Mouse (Mus musculus): Measurements from ENCODE around the gene Shisa7.
A peak's percentile ranks its signal among the peaks of the same experiment; 100 is the strongest.

The Shisa7 gene

DNA sequence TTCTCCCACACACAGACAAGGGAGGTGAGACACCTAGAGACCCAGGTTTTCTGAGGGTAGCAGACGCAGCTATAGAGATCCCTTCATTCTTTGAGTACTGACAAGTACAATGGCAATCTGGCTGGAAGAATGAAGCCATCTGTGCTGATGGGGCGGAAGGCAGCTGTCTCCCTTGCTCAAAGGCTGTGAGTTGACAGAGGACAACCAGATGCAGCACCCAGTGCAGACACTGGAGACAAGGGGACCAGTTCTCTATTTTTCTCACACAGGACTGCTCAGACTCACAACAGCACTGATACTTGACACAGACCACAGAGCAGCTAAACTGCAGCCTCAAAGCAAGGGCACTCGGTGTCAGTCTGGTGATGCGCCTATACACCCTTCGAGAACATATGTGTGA lies 2.4 kb downstream of the Shisa7 start:
- peak overlapping the region; percentile 89 for H3K4me3 ChIP-seq (replicated peaks; ENCODE audit: low read length)
- H3K27me3 ChIP-seq (ENCODE audit: insufficient read depth, low read length), result peaks cover 31% of the 10 kb centered on the region
- peaks cover 60% of the 10 kb centered on the region for H3K4me1 ChIP-seq (replicated peaks; ENCODE audit: low read depth, low read length)
- H3K36me3 ChIP-seq (ENCODE audit: insufficient read depth, low read length), result no peaks in the 10 kb centered on the region
- H3K9me3 ChIP-seq (ENCODE audit: low read length), result no peaks in the 10 kb centered on the region
- TF ChIP-seq NANOG (IDR thresholded peaks at IDR 0.05; ENCODE audit: borderline replicate concordance, low read length), result no peak
- no peak for TF ChIP-seq CTCF (conservative IDR thresholded peaks at IDR 0.05; ENCODE audit: low read length)
- TF ChIP-seq POU5F1 (IDR thresholded peaks at IDR 0.05; ENCODE audit: borderline replicate concordance, low read length), result no peak

GRCm38 (mm10) chr7:4837639-4838038 lies 6.9 kb downstream of the Shisa7 start:
- peaks cover 53% of the 10 kb centered on the region for H3K4me1 ChIP-seq (replicated peaks; ENCODE audit: low read depth, low read length)
- TF ChIP-seq POU5F1 (IDR thresholded peaks at IDR 0.05; ENCODE audit: borderline replicate concordance, low read length), result no peak
- no peak for TF ChIP-seq NANOG (IDR thresholded peaks at IDR 0.05; ENCODE audit: borderline replicate concordance, low read length)
- TF ChIP-seq CTCF (conservative IDR thresholded peaks at IDR 0.05; ENCODE audit: low read length), result no peak
- H3K4me3 ChIP-seq (replicated peaks; ENCODE audit: low read length), result no peak overlapping the region
- peaks cover 50% of the 10 kb centered on the region for H3K27me3 ChIP-seq (ENCODE audit: insufficient read depth, low read length)
- no peaks in the 10 kb centered on the region for H3K9me3 ChIP-seq (ENCODE audit: low read length)
- H3K36me3 ChIP-seq (ENCODE audit: insufficient read depth, low read length), result peaks cover 10% of the 10 kb centered on the region

- TF ChIP-seq NANOG (IDR thresholded peaks at IDR 0.05; ENCODE audit: borderline replicate concordance, low read length), result no peak
- no peak for TF ChIP-seq CTCF (conservative IDR thresholded peaks at IDR 0.05; ENCODE audit: low read length)
- TF ChIP-seq POU5F1 (IDR thresholded peaks at IDR 0.05; ENCODE audit: borderline replicate concordance, low read length), result no peak
- H3K4me1 ChIP-seq (replicated peaks; ENCODE audit: low read depth, low read length), result peaks cover 48% of the 10 kb centered on the region
These were observed 8.1 kb downstream of the Shisa7 start for GRCm38 (mm10) chr7:4836351-4836792.

DNA sequence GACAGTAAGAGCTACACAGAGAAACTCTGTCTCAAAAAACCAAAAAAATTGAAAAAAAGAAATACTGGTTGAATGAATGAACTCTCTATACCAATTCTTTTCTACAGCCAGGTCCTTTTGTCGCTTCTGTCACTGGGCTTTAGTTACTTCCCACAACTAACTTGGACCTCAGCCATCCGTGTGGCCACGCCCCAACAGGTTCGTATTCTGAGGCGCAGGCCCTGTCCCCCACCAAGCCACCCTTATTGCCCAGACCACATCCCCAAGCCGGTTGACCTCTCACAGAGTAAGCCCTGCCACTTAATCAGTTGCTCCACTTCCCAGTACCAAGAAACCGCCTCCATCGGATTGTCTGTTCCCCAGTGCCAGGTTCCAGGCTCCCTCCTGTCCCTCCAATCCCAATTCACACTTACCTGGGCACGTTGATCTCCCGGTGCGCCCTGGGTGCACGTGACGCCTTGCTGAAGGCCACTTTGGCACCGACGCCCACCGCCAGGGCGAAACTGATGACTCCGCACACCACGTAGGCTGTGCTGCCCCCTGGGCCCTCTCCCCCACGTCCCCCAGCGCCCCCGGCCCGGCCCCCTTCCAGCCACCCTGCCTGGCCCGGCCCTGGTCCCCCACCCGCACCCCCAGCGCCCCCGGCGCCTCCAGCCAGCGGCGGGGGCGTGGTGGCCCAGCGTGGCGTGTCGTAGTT lies 8.7 kb downstream of the Shisa7 start:
- Histone ChIP-seq H3K9me3 (ENCODE audit: low read length) (no peaks in the 10 kb centered on the region), H3K27me3 (ENCODE audit: insufficient read depth, low read length) (peaks cover 50% of the 10 kb centered on the region), H3K36me3 (ENCODE audit: insufficient read depth, low read length) (peaks cover 10% of the 10 kb centered on the region), H3K4me1 (replicated peaks; ENCODE audit: low read depth, low read length) (peaks cover 48% of the 10 kb centered on the region), H3K4me3 (replicated peaks; ENCODE audit: low read length) (peak overlapping the region; percentile 87)
- no peak for TF ChIP-seq NANOG (IDR thresholded peaks at IDR 0.05; ENCODE audit: borderline replicate concordance, low read length)
- TF ChIP-seq CTCF (conservative IDR thresholded peaks at IDR 0.05; ENCODE audit: low read length), result no peak
- TF ChIP-seq POU5F1 (IDR thresholded peaks at IDR 0.05; ENCODE audit: borderline replicate concordance, low read length), result no peak

More at GRCm38 (mm10) chr7:4836351-4836792, 8.1 kb downstream of the Shisa7 start:
- H3K9me3 ChIP-seq (ENCODE audit: low read length), result no peaks in the 10 kb centered on the region
- peak overlapping the region; percentile 87 for H3K4me3 ChIP-seq (replicated peaks; ENCODE audit: low read length)
- peaks cover 10% of the 10 kb centered on the region for H3K36me3 ChIP-seq (ENCODE audit: insufficient read depth, low read length)
- peaks cover 50% of the 10 kb centered on the region for H3K27me3 ChIP-seq (ENCODE audit: insufficient read depth, low read length)

- H3K4me3 ChIP-seq (replicated peaks; ENCODE audit: low read length), result peak overlapping the region; percentile 37
- peaks cover 31% of the 10 kb centered on the region for H3K36me3 ChIP-seq (ENCODE audit: insufficient read depth, low read length)
- peaks cover 27% of the 10 kb centered on the region for H3K27me3 ChIP-seq (ENCODE audit: insufficient read depth, low read length)
- no peaks in the 10 kb centered on the region for H3K9me3 ChIP-seq (ENCODE audit: low read length)
- peaks cover 64% of the 10 kb centered on the region for H3K4me1 ChIP-seq (replicated peaks; ENCODE audit: low read depth, low read length)
- TF ChIP-seq POU5F1 (IDR thresholded peaks at IDR 0.05; ENCODE audit: borderline replicate concordance, low read length) (no peak), CTCF (conservative IDR thresholded peaks at IDR 0.05; ENCODE audit: low read length) (no peak), NANOG (IDR thresholded peaks at IDR 0.05; ENCODE audit: borderline replicate concordance, low read length) (no peak)
These were observed 14.0 kb downstream of the Shisa7 start for GRCm38 (mm10) chr7:4830476-4830875.

- Histone ChIP-seq H3K4me1 (replicated peaks; ENCODE audit: low read depth, low read length) (peaks cover 86% of the 10 kb centered on the region), H3K4me3 (replicated peaks; ENCODE audit: low read length) (peak overlapping the region; percentile 64), H3K9me3 (ENCODE audit: low read length) (no peaks in the 10 kb centered on the region), H3K27me3 (ENCODE audit: insufficient read depth, low read length) (no peaks in the 10 kb centered on the region), H3K36me3 (ENCODE audit: insufficient read depth, low read length) (peaks cover 22% of the 10 kb centered on the region)
- TF ChIP-seq NANOG (IDR thresholded peaks at IDR 0.05; ENCODE audit: borderline replicate concordance, low read length), result peak; percentile 21; the same call in 1 of the 2 replicates
- no peak for TF ChIP-seq CTCF (conservative IDR thresholded peaks at IDR 0.05; ENCODE audit: low read length)
These were observed 19.1 kb downstream of the Shisa7 start for GRCm38 (mm10) chr7:4825365-4825764.

DNA sequence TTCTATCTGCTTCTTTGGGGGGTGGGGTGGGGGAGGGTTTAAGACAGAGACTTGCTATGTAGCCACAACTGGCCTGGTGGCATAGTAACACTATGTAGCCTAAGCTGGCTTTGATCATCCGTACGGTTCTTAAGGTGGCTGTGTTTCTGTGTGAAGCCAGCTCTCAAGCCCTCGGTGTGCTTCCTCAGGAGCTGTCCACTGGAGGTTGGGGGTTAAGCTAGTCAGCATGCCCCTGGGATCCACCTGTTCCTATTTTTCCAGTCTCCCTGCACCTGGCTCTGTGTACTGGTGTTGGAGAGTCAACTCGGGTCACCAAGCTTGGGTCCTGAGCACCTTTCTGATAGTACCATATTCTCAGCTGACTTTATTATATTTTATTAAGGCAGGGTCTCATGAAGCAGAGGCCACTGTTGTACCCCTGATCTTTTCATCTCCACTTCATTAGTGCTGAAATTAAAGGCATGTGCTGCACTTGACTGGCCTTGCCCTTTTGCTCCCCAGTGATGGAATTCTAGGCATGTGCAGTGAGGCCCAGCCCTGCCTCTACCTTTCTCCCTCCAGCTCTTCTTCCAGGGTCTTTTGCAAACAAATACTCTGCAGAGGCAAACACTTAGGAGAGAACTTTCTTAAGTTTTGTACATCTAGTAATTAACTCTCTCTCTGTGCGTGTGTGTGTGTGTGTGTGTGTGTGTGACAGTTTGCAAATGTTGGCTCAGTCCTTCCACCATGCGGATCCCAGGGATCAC lies 22.2 kb downstream of the Shisa7 start:
- no peaks in the 10 kb centered on the region for H3K27me3 ChIP-seq (ENCODE audit: insufficient read depth, low read length)

GRCm38 (mm10) chr7:4821690-4822089 lies 22.8 kb downstream of the Shisa7 start:
- TF ChIP-seq POU5F1 (IDR thresholded peaks at IDR 0.05; ENCODE audit: borderline replicate concordance, low read length) (no peak), NANOG (IDR thresholded peaks at IDR 0.05; ENCODE audit: borderline replicate concordance, low read length) (no peak), CTCF (conservative IDR thresholded peaks at IDR 0.05; ENCODE audit: low read length) (no peak)
- Histone ChIP-seq H3K27me3 (ENCODE audit: insufficient read depth, low read length) (no peaks in the 10 kb centered on the region), H3K4me1 (replicated peaks; ENCODE audit: low read depth, low read length) (peaks cover 90% of the 10 kb centered on the region), H3K36me3 (ENCODE audit: insufficient read depth, low read length) (no peaks in the 10 kb centered on the region), H3K4me3 (replicated peaks; ENCODE audit: low read length) (peak overlapping the region; percentile 2; the same call in 1 of the 2 replicates), H3K9me3 (ENCODE audit: low read length) (no peaks in the 10 kb centered on the region)

More for the DNA sequence above, 22.2 kb downstream of the Shisa7 start:
- TF ChIP-seq CTCF (conservative IDR thresholded peaks at IDR 0.05; ENCODE audit: low read length) (no peak), POU5F1 (IDR thresholded peaks at IDR 0.05; ENCODE audit: borderline replicate concordance, low read length) (no peak), NANOG (IDR thresholded peaks at IDR 0.05; ENCODE audit: borderline replicate concordance, low read length) (no peak)
- peak overlapping the region; percentile 43 for H3K4me3 ChIP-seq (replicated peaks; ENCODE audit: low read length)
- H3K36me3 ChIP-seq (ENCODE audit: insufficient read depth, low read length), result no peaks in the 10 kb centered on the region
- no peaks in the 10 kb centered on the region for H3K9me3 ChIP-seq (ENCODE audit: low read length)
- H3K4me1 ChIP-seq (replicated peaks; ENCODE audit: low read depth, low read length), result peaks cover 91% of the 10 kb centered on the region

Data from E14TG2a.4 (cell line).